Mouse (Mus musculus) CH12.LX (cell line): ENCODE data around the gene Csnk2b. TPM values are rescaled to one million over a fixed set of nuclear protein-coding genes. Genes with fewer than 3 reads are reported as not detected.

ENCODE experiments used
- DNase-seq: peaks from one replicate; pipeline ENCODE4 v3.0.0-alpha.2; 2013; ENCODE audit errors: extremely low read depth
- H3K27ac ChIP-seq: 2 replicates; pipeline ENCODE4 v1.5.1; 2012; ENCODE audit warnings: low read depth, mild to moderate bottlenecking, control low read depth, moderate library complexity; ENCODE audit not compliant: insufficient read depth
- H3K27me3 ChIP-seq: replicated peaks from 2 replicates; pipeline ENCODE3; 2012; ENCODE audit warnings: inconsistent platforms
- H3K36me3 ChIP-seq, 2 experiments: replicated peaks in 1 of 2; 2 replicates each; pipeline versions ENCODE3 to v1.6.1; 2012; ENCODE audit warnings: inconsistent platforms in 1 of 2, low read length in 1 of 2, mild to moderate bottlenecking in 1 of 2, mixed read lengths in 1 of 2, moderate library complexity in 1 of 2; ENCODE audit not compliant: control insufficient read depth in 1 of 2, insufficient read depth in 1 of 2
- H3K4me1 ChIP-seq, 2 experiments: 2 replicates each; pipeline ENCODE4 v1.6.1; 2012; ENCODE audit warnings: inconsistent platforms in 1 of 2, moderate library complexity in 1 of 2; ENCODE audit not compliant: insufficient read depth in 2 of 2, control insufficient read depth in 1 of 2
- H3K4me2 ChIP-seq: 2 replicates; pipeline ENCODE4 v1.6.1; 2012; ENCODE audit warnings: low read depth, mild to moderate bottlenecking, control low read depth; ENCODE audit not compliant: poor library complexity, insufficient read depth, severe bottlenecking
- H3K4me3 ChIP-seq, 3 experiments: fragments of 150-350 bp in 1 of 3; sonication (generic) in 1 of 3; replicated peaks in 1 of 3; 2 replicates each; pipeline versions ENCODE3 to v1.5.1; 2011 to 2012; ENCODE audit warnings: low read depth in 2 of 3, low read length in 2 of 3, mild to moderate bottlenecking in 2 of 3, moderate library complexity in 2 of 3, control low read depth in 1 of 3, improper control_type of control experiment in 1 of 3, inconsistent platforms in 1 of 3, mixed read lengths in 1 of 3; ENCODE audit not compliant: poor library complexity in 1 of 3
- H3K79me2 ChIP-seq: replicated peaks from 2 replicates; pipeline ENCODE4 v1.6.1; 2012; ENCODE audit warnings: mild to moderate bottlenecking, moderate library complexity; ENCODE audit not compliant: control insufficient read depth, poor library complexity, insufficient read depth, severe bottlenecking; ENCODE audit errors: extremely low read depth
- H3K9ac ChIP-seq: 2 replicates; pipeline ENCODE4 v1.6.1; 2012; ENCODE audit warnings: low read depth, mild to moderate bottlenecking, control low read depth, moderate library complexity; ENCODE audit not compliant: insufficient read depth
- H3K9me3 ChIP-seq: replicated peaks from 2 replicates; pipeline ENCODE3; 2012; ENCODE audit warnings: low read length, inconsistent platforms, mixed read lengths
- CTCF ChIP-seq, 2 experiments: IDR thresholded peaks in 1 of 2; conservative IDR thresholded peaks in 1 of 2; 2 replicates each; pipeline ENCODE4 v1.5.1; 2011 to 2012; ENCODE audit warnings: low read depth in 2 of 2, low read length in 2 of 2, improper control_type of control experiment in 1 of 2, inconsistent platforms in 1 of 2, mild to moderate bottlenecking in 1 of 2, moderate library complexity in 1 of 2
- E2F4 ChIP-seq: IDR thresholded peaks from 2 replicates; pipeline ENCODE4 v1.6.1; 2011; ENCODE audit warnings: low read depth, low read length, improper control_type of control experiment; ENCODE audit not compliant: insufficient replicate concordance
- ETS1 ChIP-seq: conservative IDR thresholded peaks from 2 replicates; pipeline ENCODE4 v1.6.1; 2012; ENCODE audit warnings: low read depth, mild to moderate bottlenecking, inconsistent platforms, low read length, improper control_type of control experiment, moderate library complexity
- HCFC1 ChIP-seq: IDR thresholded peaks from 2 replicates; pipeline ENCODE4 v1.6.1; 2012; ENCODE audit warnings: low read depth, mild to moderate bottlenecking, inconsistent platforms, low read length, improper control_type of control experiment
- KAT2A ChIP-seq: IDR thresholded peaks from 2 replicates; pipeline ENCODE4 v1.6.1; 2012; ENCODE audit warnings: low read length, improper control_type of control experiment, inconsistent platforms; ENCODE audit not compliant: insufficient replicate concordance
- MAFK ChIP-seq: IDR thresholded peaks from 2 replicates; pipeline ENCODE4 v1.6.1; 2011; ENCODE audit warnings: low read length, improper control_type of control experiment; ENCODE audit not compliant: insufficient replicate concordance
- MAZ ChIP-seq: IDR thresholded peaks from 2 replicates; pipeline ENCODE4 v1.6.1; 2012; ENCODE audit warnings: low read depth, mild to moderate bottlenecking, inconsistent platforms, low read length, improper control_type of control experiment, moderate library complexity
- MEF2A ChIP-seq: IDR thresholded peaks from 2 replicates; pipeline ENCODE4 v1.6.1; 2014; ENCODE audit warnings: low read depth, mild to moderate bottlenecking, inconsistent platforms, low read length, improper control_type of control experiment, borderline replicate concordance
- MYC ChIP-seq: IDR thresholded peaks from 2 replicates; pipeline ENCODE4 v1.6.1; 2011; ENCODE audit warnings: low read depth, mild to moderate bottlenecking, improper control_type of control experiment, low read length
- PAX5 ChIP-seq: IDR thresholded peaks from 2 replicates; pipeline ENCODE4 v1.6.1; 2012; ENCODE audit warnings: low read length, inconsistent platforms, mixed read lengths
- POLR2AphosphoS2 ChIP-seq: IDR thresholded peaks from 2 replicates; pipeline ENCODE4 v1.6.1; 2011; ENCODE audit warnings: low read depth, low read length, improper control_type of control experiment
- RCOR1 ChIP-seq: conservative IDR thresholded peaks from 2 replicates; pipeline ENCODE4 v1.6.1; 2012; ENCODE audit warnings: low read depth, mild to moderate bottlenecking, inconsistent platforms, low read length, improper control_type of control experiment
- TBP ChIP-seq: conservative IDR thresholded peaks from 2 replicates; pipeline ENCODE4 v1.6.1; 2011; ENCODE audit warnings: low read depth, low read length, improper control_type of control experiment
- TCF12 ChIP-seq: IDR thresholded peaks from 2 replicates; pipeline ENCODE4 v1.6.1; 2014; ENCODE audit warnings: low read depth, mild to moderate bottlenecking, inconsistent platforms, low read length, improper control_type of control experiment
- UBTF ChIP-seq: IDR thresholded peaks from 2 replicates; pipeline ENCODE4 v1.6.1; 2012; ENCODE audit warnings: low read depth, mild to moderate bottlenecking, inconsistent platforms, low read length, improper control_type of control experiment, moderate library complexity
- USF1 ChIP-seq: IDR thresholded peaks from 2 replicates; pipeline ENCODE4 v1.6.1; 2014; ENCODE audit warnings: low read depth, mild to moderate bottlenecking, inconsistent platforms, low read length, improper control_type of control experiment
- USF2 ChIP-seq: conservative IDR thresholded peaks from 2 replicates; pipeline ENCODE4 v1.6.1; 2011; ENCODE audit warnings: low read depth, low read length, improper control_type of control experiment
- ZMIZ1 ChIP-seq: IDR thresholded peaks from 2 replicates; pipeline ENCODE4 v1.6.1; 2012; ENCODE audit warnings: low read depth, mild to moderate bottlenecking, inconsistent platforms, low read length, improper control_type of control experiment
- ZNF384 ChIP-seq: IDR thresholded peaks from 2 replicates; pipeline ENCODE4 v1.6.1; 2012; ENCODE audit warnings: low read depth, low read length, improper control_type of control experiment, inconsistent platforms
- dilution Hi-C: fragments of 300-500 bp; cut with MboI; formaldehyde crosslinking; loops from 2 replicates; pipeline ENCODE4 v1.14.3; 2020; ENCODE audit warnings: low sequenced_read_pairs; ENCODE audit not compliant: extremely low pct_unique_long_range_greater_than_20kb, extremely low pct_ligation_motif_present
- in situ Hi-C: fragments of 300-500 bp; cut with MboI; formaldehyde crosslinking; loops from 3 replicates; pipeline ENCODE4 v1.14.3; 2019; ENCODE audit warnings: low sequenced_read_pairs, low pct_ligation_motif_present, low pct_unique_long_range_greater_than_20kb, mixed read lengths
- polyA plus RNA-seq: library from polyadenylated mRNA; unstranded; fragments of >175 nt; gene quantifications from 2 replicates; pipeline ENCODE4 v1.2.1, GENCODE M21; 2012; ENCODE audit warnings: low read depth; ENCODE audit not compliant: insufficient read length
- total RNA-seq, 2 experiments: library from RNA; depleted of rRNA; stranded (reverse); fragments of 300-350 nt in 1 of 2; fragments of >200 nt in 1 of 2; gene quantifications; 2 replicates each; pipeline ENCODE4 v1.2.3; 2012 to 2014

Csnk2b gene
- total and polyA plus RNA-seq, 3 experiments: 89.3 to 348 (median 130) TPM

GRCm38 (mm10) chr17:35092403-35093198 is 29.3 kb downstream of the Csnk2b start:
- in situ Hi-C loops (no loop called here), dilution Hi-C loops (no loop called here)
- H3K4me3 ChIP-seq: no peak overlapping the region
- no peak for TF ChIP-seq CTCF (conservative IDR thresholded peaks at IDR 0.05 in 1 of 2, IDR thresholded peaks at IDR 0.05 in 1 of 2; ENCODE audit: low read depth in 2 of 2, low read length in 2 of 2)
- TF ChIP-seq MEF2A: no peak
- TF ChIP-seq ETS1: no peak
- no peak for TF ChIP-seq RCOR1
- no peak for TF ChIP-seq KAT2A
- TF ChIP-seq TCF12: no peak
- no peak for TF ChIP-seq ZMIZ1
- no peak for TF ChIP-seq UBTF
- no peak for TF ChIP-seq USF2
- H3K9ac ChIP-seq: no peak overlapping the region
- DNase-seq: no peak
- no peak overlapping the region for H3K27ac ChIP-seq
- H3K36me3 ChIP-seq: peaks cover 37 to 66% of the 10 kb centered on the region in 2 experiments
- H3K79me2 ChIP-seq: no peaks in the 10 kb centered on the region; the same call in 1 of the 2 replicates
- H3K4me1 ChIP-seq: peaks cover 3 to 20% of the 10 kb centered on the region in 2 experiments
- H3K27me3 ChIP-seq: peaks cover 3% of the 10 kb centered on the region
- no peaks in the 10 kb centered on the region for H3K9me3 ChIP-seq
- H3K4me2 ChIP-seq: no peak overlapping the region

- in situ Hi-C loops: no loop called here
- TF ChIP-seq MYC (no peak), POLR2AphosphoS2 (no peak), PAX5 (no peak), ZNF384 (no peak), MAFK (no peak), MEF2A (no peak), KAT2A (no peak), MAZ (no peak), HCFC1 (no peak), TBP (no peak), USF1 (no peak), E2F4 (no peak)
- peaks cover 19 to 44% of the 10 kb centered on the region in 2 experiments for H3K36me3 ChIP-seq
- H3K4me1 ChIP-seq: peaks cover 3 to 20% of the 10 kb centered on the region in 2 experiments
- peak overlapping the region; percentile 87 for H3K4me2 ChIP-seq
- dilution Hi-C loops: no loop called here
- no peaks in the 10 kb centered on the region; the same call in 1 of the 2 replicates for H3K79me2 ChIP-seq
- H3K27me3 ChIP-seq: peaks cover 17% of the 10 kb centered on the region
- H3K9me3 ChIP-seq: no peaks in the 10 kb centered on the region
- H3K9ac ChIP-seq: peak overlapping the region; percentile 87
- no peak overlapping the region for H3K27ac ChIP-seq
- no peak for DNase-seq
- no peak overlapping the region for H3K4me3 ChIP-seq
Measured at GRCm38 (mm10) chr17:35090166-35090932, 31.5 kb downstream of the Csnk2b start.
